Mouse (Mus musculus): ENCODE measurements at regions not wholly inside any gene's neighbourhood (a gene's known extent, or its start where the extent isn't known, plus 50 kb on each side); places are given as distances from the start of the nearest gene placed in this dataset.

GRCm38 (mm10) chr2:48498047-48498723, 315.7 kb upstream of the Acvr2a start:
- H3K4me2 ChIP-seq (replicated peaks; ENCODE audit: low read depth), result no peak overlapping the region
- H3K9ac ChIP-seq (ENCODE audit: low read depth, low read length), result no peak overlapping the region
- 93% methylated on average over 5 of the region's 5 CpGs for WGBS
- no peak overlapping the region for H3K4me3 ChIP-seq (ENCODE audit: low read depth, low read length)
- TF ChIP-seq CTCF (IDR thresholded peaks at IDR 0.05; ENCODE audit: low read depth), result no peak
- no peaks in the 10 kb centered on the region for H3K4me1 ChIP-seq (replicated peaks; ENCODE audit: control insufficient read depth, insufficient read depth, low read length)
- no peaks in the 10 kb centered on the region for H3K9me3 ChIP-seq (ENCODE audit: control insufficient read depth)
- H3K36me3 ChIP-seq (ENCODE audit: control insufficient read depth, insufficient read depth), result no peaks in the 10 kb centered on the region
- no peak overlapping the region for H3K27ac ChIP-seq (ENCODE audit: low read depth, low read length)
- no peak for ATAC-seq
- no peaks in the 10 kb centered on the region for H3K27me3 ChIP-seq (replicated peaks; ENCODE audit: control insufficient read depth, insufficient read depth, low read length)

- ATAC-seq, result no peak
- TF ChIP-seq CTCF (IDR thresholded peaks at IDR 0.05; ENCODE audit: low read depth), result no peak
- no peaks in the 10 kb centered on the region for H3K27me3 ChIP-seq (replicated peaks; ENCODE audit: control insufficient read depth, insufficient read depth, low read length)
- no peak overlapping the region for H3K27ac ChIP-seq (ENCODE audit: low read depth, low read length)
- H3K4me3 ChIP-seq (ENCODE audit: low read depth, low read length), result no peak overlapping the region
- H3K4me2 ChIP-seq (replicated peaks; ENCODE audit: low read depth), result no peak overlapping the region
- H3K36me3 ChIP-seq (ENCODE audit: control insufficient read depth, insufficient read depth), result no peaks in the 10 kb centered on the region
- 81% methylated on average over 6 of the region's 6 CpGs for WGBS
- no peaks in the 10 kb centered on the region for H3K9me3 ChIP-seq (ENCODE audit: control insufficient read depth)
- H3K4me1 ChIP-seq (replicated peaks; ENCODE audit: control insufficient read depth, insufficient read depth, low read length), result no peaks in the 10 kb centered on the region
- no peak overlapping the region for H3K9ac ChIP-seq (ENCODE audit: low read depth, low read length)
These were observed 314.5 kb upstream of the Acvr2a start for GRCm38 (mm10) chr2:48499396-48499795.

- no peak overlapping the region for H3K9ac ChIP-seq (ENCODE audit: low read depth, low read length)
- 68% methylated on average over 2 of the region's 2 CpGs for WGBS
These were observed 312.5 kb upstream of the Acvr2a start for GRCm38 (mm10) chr2:48501387-48501786.

GRCm38 (mm10) chr2:48513848-48514247, 300.1 kb upstream of the Acvr2a start:
- ATAC-seq, result no peak

More at GRCm38 (mm10) chr2:48501387-48501786, 312.5 kb upstream of the Acvr2a start:
- H3K4me1 ChIP-seq (replicated peaks; ENCODE audit: control insufficient read depth, insufficient read depth, low read length), result no peaks in the 10 kb centered on the region
- H3K27ac ChIP-seq (ENCODE audit: low read depth, low read length), result no peak overlapping the region
- H3K4me3 ChIP-seq (ENCODE audit: low read depth, low read length), result no peak overlapping the region
- no peak for TF ChIP-seq CTCF (IDR thresholded peaks at IDR 0.05; ENCODE audit: low read depth)
- no peak overlapping the region for H3K4me2 ChIP-seq (replicated peaks; ENCODE audit: low read depth)
- no peak for ATAC-seq
- no peaks in the 10 kb centered on the region for H3K36me3 ChIP-seq (ENCODE audit: control insufficient read depth, insufficient read depth)
- H3K9me3 ChIP-seq (ENCODE audit: control insufficient read depth), result no peaks in the 10 kb centered on the region
- H3K27me3 ChIP-seq (replicated peaks; ENCODE audit: control insufficient read depth, insufficient read depth, low read length), result no peaks in the 10 kb centered on the region

GRCm38 (mm10) chr2:48519838-48520404, 294.0 kb upstream of the Acvr2a start:
- 76% methylated on average over 5 of the region's 5 CpGs for WGBS
- no peak overlapping the region for H3K27ac ChIP-seq (ENCODE audit: low read depth, low read length)
- no peak overlapping the region for H3K9ac ChIP-seq (ENCODE audit: low read depth, low read length)
- H3K4me3 ChIP-seq (ENCODE audit: low read depth, low read length), result no peak overlapping the region
- H3K27me3 ChIP-seq (replicated peaks; ENCODE audit: control insufficient read depth, insufficient read depth, low read length), result no peaks in the 10 kb centered on the region
- no peaks in the 10 kb centered on the region for H3K4me1 ChIP-seq (replicated peaks; ENCODE audit: control insufficient read depth, insufficient read depth, low read length)
- H3K4me2 ChIP-seq (replicated peaks; ENCODE audit: low read depth), result no peak overlapping the region
- H3K36me3 ChIP-seq (ENCODE audit: control insufficient read depth, insufficient read depth), result no peaks in the 10 kb centered on the region
- H3K9me3 ChIP-seq (ENCODE audit: control insufficient read depth), result no peaks in the 10 kb centered on the region
- no peak for TF ChIP-seq CTCF (IDR thresholded peaks at IDR 0.05; ENCODE audit: low read depth)
- no peak for ATAC-seq

More at GRCm38 (mm10) chr2:48513848-48514247, 300.1 kb upstream of the Acvr2a start:
- no peaks in the 10 kb centered on the region for H3K4me1 ChIP-seq (replicated peaks; ENCODE audit: control insufficient read depth, insufficient read depth, low read length)
- H3K27me3 ChIP-seq (replicated peaks; ENCODE audit: control insufficient read depth, insufficient read depth, low read length), result no peaks in the 10 kb centered on the region
- no peak overlapping the region for H3K4me2 ChIP-seq (replicated peaks; ENCODE audit: low read depth)
- H3K36me3 ChIP-seq (ENCODE audit: control insufficient read depth, insufficient read depth), result no peaks in the 10 kb centered on the region
- H3K4me3 ChIP-seq (ENCODE audit: low read depth, low read length), result no peak overlapping the region
- no peak for TF ChIP-seq CTCF (IDR thresholded peaks at IDR 0.05; ENCODE audit: low read depth)
- no peak overlapping the region for H3K27ac ChIP-seq (ENCODE audit: low read depth, low read length)
- no peak overlapping the region for H3K9ac ChIP-seq (ENCODE audit: low read depth, low read length)
- no peaks in the 10 kb centered on the region for H3K9me3 ChIP-seq (ENCODE audit: control insufficient read depth)

GRCm38 (mm10) chr2:48520535-48520971, 293.4 kb upstream of the Acvr2a start:
- Histone ChIP-seq H3K9me3 (ENCODE audit: control insufficient read depth) (no peaks in the 10 kb centered on the region), H3K4me3 (ENCODE audit: low read depth, low read length) (no peak overlapping the region), H3K9ac (ENCODE audit: low read depth, low read length) (no peak overlapping the region), H3K27me3 (replicated peaks; ENCODE audit: control insufficient read depth, insufficient read depth, low read length) (no peaks in the 10 kb centered on the region), H3K4me1 (replicated peaks; ENCODE audit: control insufficient read depth, insufficient read depth, low read length) (no peaks in the 10 kb centered on the region), H3K4me2 (replicated peaks; ENCODE audit: low read depth) (no peak overlapping the region), H3K27ac (ENCODE audit: low read depth, low read length) (no peak overlapping the region), H3K36me3 (ENCODE audit: control insufficient read depth, insufficient read depth) (no peaks in the 10 kb centered on the region)
- 64% methylated on average over 2 of the region's 2 CpGs for WGBS
- ATAC-seq, result no peak
- no peak for TF ChIP-seq CTCF (IDR thresholded peaks at IDR 0.05; ENCODE audit: low read depth)
